Mouse (Mus musculus) C2C12 (cell line): ENCODE data around the gene Ncapd2.

ENCODE experiments used
- CTCF ChIP-seq: IDR thresholded peaks from one replicate; pipeline ENCODE4 v1.5.1; 2011; ENCODE audit not compliant: control insufficient read depth, insufficient read depth, insufficient read length
- MYOG ChIP-seq: IDR thresholded peaks from one replicate; pipeline ENCODE4 v1.6.1; 2011; ENCODE audit not compliant: control insufficient read depth, insufficient read length; ENCODE audit errors: extremely low read depth
- USF1 ChIP-seq: IDR thresholded peaks from one replicate; pipeline ENCODE4 v1.6.1; 2011; ENCODE audit warnings: low read depth, mild to moderate bottlenecking, control low read depth, moderate library complexity

GRCm38 (mm10) chr6:125166051-125166751 is 25.3 kb downstream of the Ncapd2 start, which contains the start of gene Gapdh:
- TF ChIP-seq USF1 (no peak), CTCF (no peak), MYOG (no peak)
